Mouse (Mus musculus) urinary bladder, adult 18-20 months (tissue): ENCODE results near the gene Nppc.
A peak's percentile ranks its signal among the peaks of the same experiment; 100 is the strongest.

Experiments
- DNase-seq, 2 experiments: peaks; one replicate each; pipeline ENCODE4 v3.0.0; 2022; ENCODE audit warnings: low spot score in 2 of 2, mixed read lengths in 2 of 2

Nppc gene

GRCm38 (mm10) chr1:86652675-86653074, 17.7 kb downstream of the Nppc start:
- no peak for DNase-seq

DNA sequence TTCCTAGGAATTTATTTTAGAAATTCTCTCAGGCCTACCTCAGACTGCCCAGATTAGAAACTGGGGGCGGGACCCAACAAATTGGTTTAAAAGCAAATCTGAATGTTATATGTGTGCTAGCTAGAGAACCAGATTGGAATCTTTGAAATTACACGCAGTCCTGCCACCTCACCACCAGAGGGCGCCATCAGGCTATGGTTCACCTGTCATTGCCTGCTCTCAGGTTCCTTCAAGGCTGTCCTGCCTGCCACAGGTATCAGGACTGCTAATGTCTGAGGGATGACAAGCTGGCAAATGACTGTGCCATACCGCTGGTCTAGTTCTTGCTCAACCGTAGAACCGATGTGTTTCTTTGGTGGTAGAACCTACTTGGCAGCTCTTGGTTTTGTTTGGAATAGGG, 20.1 kb downstream of the Nppc start:
- DNase-seq, result peak; percentile 39 to 48

- no peak for DNase-seq
These were observed 22.9 kb downstream of the Nppc start for GRCm38 (mm10) chr1:86647517-86647916.

- no peak for DNase-seq
These were observed 27.1 kb downstream of the Nppc start for GRCm38 (mm10) chr1:86643101-86643809.

GRCm38 (mm10) chr1:86634751-86635359, 35.5 kb downstream of the Nppc start:
- no peak for DNase-seq

GRCm38 (mm10) chr1:86633840-86634750, 36.3 kb downstream of the Nppc start:
- no peak for DNase-seq

DNA sequence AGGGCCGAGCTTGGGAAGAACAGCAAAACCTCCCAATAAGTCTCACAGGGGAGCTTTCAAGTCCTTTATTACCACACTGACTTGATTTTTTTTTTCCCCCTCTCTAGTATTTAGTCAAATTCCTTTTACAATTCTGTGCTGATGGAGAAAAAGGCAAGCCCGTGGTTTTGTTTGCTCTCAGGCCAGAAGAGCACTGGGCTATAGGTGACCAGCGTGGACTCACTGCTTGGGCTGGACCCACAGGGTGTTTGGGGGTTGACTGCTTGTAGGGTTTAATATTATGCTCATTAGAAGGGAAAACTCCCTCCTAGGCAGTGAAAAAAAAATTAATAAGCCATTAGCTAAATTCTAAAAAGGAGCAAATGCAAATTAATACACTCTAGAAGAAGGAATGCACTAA, 36.9 kb downstream of the Nppc start:
- DNase-seq, result no peak

DNA sequence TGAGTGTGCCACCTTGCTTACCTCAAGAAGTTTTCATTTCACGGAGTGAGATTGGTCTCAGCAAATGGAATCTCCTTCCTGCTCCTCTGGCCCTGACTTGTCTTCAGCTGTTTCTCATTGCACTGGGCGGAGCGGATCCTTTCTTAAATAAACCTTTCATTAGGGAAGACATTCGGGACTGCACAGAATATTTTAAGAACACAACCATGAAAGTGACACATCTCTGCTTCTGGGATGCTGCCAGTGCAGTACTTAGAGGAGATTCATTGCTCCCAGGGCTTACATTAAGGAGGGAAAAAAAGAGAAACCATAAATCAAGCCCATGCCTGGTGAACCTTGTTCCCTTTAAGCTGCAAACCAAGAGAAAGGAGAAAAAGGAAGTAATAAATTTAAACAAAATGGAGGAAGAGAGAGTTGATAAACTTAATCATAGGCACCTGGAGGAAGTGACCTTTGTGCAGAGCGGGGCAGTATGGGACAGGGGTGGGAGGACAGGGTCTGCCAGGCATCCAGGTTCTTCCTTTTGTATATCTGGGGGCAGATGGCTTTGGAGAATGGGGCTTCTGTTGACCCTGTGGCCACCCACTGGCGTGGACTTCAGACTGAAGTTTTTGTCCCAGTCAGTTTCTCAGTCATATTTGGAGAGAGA, 37.5 kb downstream of the Nppc start:
- no peak for DNase-seq

GRCm38 (mm10) chr1:86630527-86630926, 39.8 kb downstream of the Nppc start:
- no peak for DNase-seq

DNA sequence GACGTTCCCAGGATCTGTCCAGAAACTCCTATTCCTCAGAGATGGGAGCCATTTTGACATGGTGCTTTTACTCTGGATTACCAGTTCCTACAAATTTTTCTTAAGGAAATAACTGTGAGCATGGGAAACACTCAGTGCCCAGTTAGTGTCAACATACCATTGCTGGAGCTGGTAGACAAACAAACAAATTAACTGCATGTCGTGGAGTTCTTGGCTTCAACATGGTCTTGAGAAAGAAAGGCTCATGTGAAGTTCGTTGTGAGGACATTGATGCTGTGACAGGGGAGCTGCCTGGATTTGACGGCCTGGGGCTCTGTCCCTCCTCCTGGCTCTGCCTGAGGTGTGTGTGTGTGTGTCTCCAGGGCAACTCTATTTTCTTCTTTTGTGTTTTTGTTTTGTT, 40.4 kb downstream of the Nppc start:
- no peak for DNase-seq

- DNase-seq, result no peak
These were observed 42.1 kb downstream of the Nppc start for GRCm38 (mm10) chr1:86628270-86628669.

GRCm38 (mm10) chr1:86623001-86624000, 47.1 kb downstream of the Nppc start:
- DNase-seq, result no peak

DNA sequence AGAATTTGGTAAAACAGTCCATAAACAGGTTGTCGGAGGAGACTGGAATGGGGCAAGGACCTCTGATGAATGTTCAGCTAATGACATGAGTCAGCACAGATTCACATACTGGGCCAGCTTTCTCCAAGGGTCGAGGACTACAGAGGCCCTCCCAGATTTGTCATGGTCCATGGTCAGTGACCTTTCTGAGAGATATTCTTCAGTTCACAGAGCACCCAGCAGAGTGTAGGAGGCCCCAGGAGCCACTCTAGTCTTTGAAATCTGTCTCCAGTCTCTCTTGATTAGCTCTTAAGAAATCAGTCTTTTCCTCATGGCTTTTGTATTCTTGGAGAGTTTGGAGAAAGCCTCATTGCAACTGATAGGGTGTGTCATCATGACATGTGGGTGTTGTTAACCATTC, 48.1 kb downstream of the Nppc start:
- DNase-seq, result no peak

GRCm38 (mm10) chr1:86618454-86619125, 51.8 kb downstream of the Nppc start:
- DNase-seq, result peak; percentile 16 to 25
